Mouse (Mus musculus) midbrain, embryonic 16.5 days (tissue): ENCODE measurements around the gene Etfrf1. TPM values are rescaled to one million over a fixed set of nuclear protein-coding genes. Genes with fewer than 3 reads are reported as not detected.

ENCODE experiments used
- ATAC-seq: fragments of 200-750 bp; cut with Nextera tagmentation; 2 replicates; pipeline ENCODE4 v1.8.0; 2017; ENCODE audit warnings: moderate TSS enrichment
- H3K27ac ChIP-seq: fragments of 300-500 bp; sonication (generic); 2 replicates; pipeline ENCODE4 v1.5.1; 2014; ENCODE audit warnings: mild to moderate bottlenecking, low read length, mixed read lengths
- H3K27me3 ChIP-seq: fragments of 300-500 bp; sonication (generic); 2 replicates; pipeline ENCODE4 v1.6.1; 2014; ENCODE audit warnings: low read depth, low read length, mixed read lengths; ENCODE audit not compliant: control insufficient read depth, insufficient read depth
- H3K36me3 ChIP-seq: fragments of 300-500 bp; sonication (generic); 2 replicates; pipeline ENCODE4 v1.6.1; 2014; ENCODE audit warnings: mild to moderate bottlenecking, low read length, moderate library complexity, mixed read lengths; ENCODE audit not compliant: control insufficient read depth, insufficient read depth
- H3K4me1 ChIP-seq: fragments of 300-500 bp; sonication (generic); 2 replicates; pipeline ENCODE4 v1.6.1; 2014; ENCODE audit warnings: mild to moderate bottlenecking, low read length, mixed read lengths; ENCODE audit not compliant: control insufficient read depth, insufficient read depth
- H3K4me2 ChIP-seq: fragments of 300-500 bp; sonication (generic); 2 replicates; pipeline ENCODE4 v1.6.1; 2014; ENCODE audit warnings: mild to moderate bottlenecking, low read length, mixed read lengths
- H3K4me3 ChIP-seq: fragments of 300-500 bp; sonication (generic); 2 replicates; pipeline ENCODE4 v1.5.1; 2014; ENCODE audit warnings: low read depth, mild to moderate bottlenecking, low read length, moderate library complexity, mixed read lengths
- H3K9ac ChIP-seq: fragments of 300-500 bp; sonication (generic); 2 replicates; pipeline ENCODE4 v1.6.1; 2014; ENCODE audit warnings: low read depth, low read length, mixed read lengths
- H3K9me3 ChIP-seq: fragments of 300-500 bp; sonication (generic); replicated peaks from 2 replicates; pipeline ENCODE4 v1.6.1; 2014; ENCODE audit warnings: mild to moderate bottlenecking, low read length, mixed read lengths; ENCODE audit not compliant: control insufficient read depth, poor library complexity, severe bottlenecking
- WGBS: fragments of 180-500 bp; shearing (Covaris S2); extraction: QIAGEN DNeasy Blood & Tissue Kit; methylation state at CpG from one replicate; pipeline ENCODE4 v1.1.7; 2014; 5-methylcytosine and 5-hydroxymethylcytosine counted together
- polyA plus RNA-seq: library from polyadenylated mRNA; unstranded; fragments of >200 nt; fragmentation: Nextera tagmentation; extraction: Ambion mirVana; gene quantifications from 2 replicates; pipeline ENCODE4 v1.2.1, GENCODE M21; 2015

Etfrf1 gene
- polyA plus RNA-seq, 1 experiment from 2014 or later: 25.2 TPM

DNA sequence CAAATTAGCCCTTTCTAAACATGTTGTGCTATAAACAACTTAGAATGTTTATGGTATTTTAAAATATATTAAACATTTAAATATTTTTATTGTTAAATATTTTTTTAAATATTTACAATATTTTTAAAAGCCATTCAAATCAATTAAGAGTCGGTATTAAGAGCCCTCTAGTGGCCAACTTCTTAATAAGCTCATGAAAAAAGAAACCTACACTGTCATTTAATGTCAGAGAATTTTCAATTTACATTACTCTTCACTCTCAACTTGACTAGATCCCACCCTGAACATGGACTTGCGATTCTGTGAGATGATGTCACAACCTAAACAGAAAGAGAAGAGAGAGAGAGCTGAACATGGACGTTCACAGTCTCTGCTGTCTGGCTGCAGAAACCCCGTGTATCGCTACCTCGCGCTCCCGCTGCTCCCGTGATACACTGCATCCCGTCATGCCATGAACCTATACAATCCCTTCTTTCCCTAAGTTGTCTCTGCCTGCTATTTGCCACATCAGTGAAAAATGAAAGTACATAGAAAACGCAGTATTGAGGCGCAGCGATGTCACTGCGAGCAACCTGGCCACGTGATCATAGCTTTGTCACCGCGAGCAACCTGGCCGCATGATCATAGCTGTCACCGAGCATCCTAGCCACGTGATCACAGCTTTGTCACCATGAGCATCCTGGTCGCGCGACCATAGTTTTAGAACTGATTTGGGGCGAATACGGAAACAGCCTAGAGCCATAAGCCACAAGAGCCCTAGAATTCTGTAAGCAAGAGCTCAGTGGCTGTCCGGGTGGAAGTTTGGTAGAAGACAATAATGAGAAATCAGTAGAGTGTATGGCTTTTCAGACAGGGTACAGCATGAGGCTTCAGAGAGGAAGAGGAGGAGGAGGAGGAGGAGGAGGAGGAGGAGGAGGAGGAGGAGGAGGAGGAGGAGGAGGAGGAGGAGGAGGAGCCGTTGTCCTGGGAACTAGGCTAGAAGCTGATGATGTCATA lies 23.5 kb upstream of the Etfrf1 start:
- H3K27ac ChIP-seq: peak overlapping the region; percentile 73
- 61% methylated on average over 27 of the region's 27 CpGs for whole genome bisulfite sequencing
- H3K4me1 ChIP-seq: no peaks in the 10 kb centered on the region
- peak overlapping the region; percentile 24; the same call in 1 of the 2 replicates for H3K4me3 ChIP-seq
- H3K9me3 ChIP-seq: no peaks in the 10 kb centered on the region
- no peaks in the 10 kb centered on the region for H3K27me3 ChIP-seq
- peak overlapping the region; percentile 49 for H3K4me2 ChIP-seq
- no peaks in the 10 kb centered on the region for H3K36me3 ChIP-seq
- peak; percentile 71 for ATAC-seq
- H3K9ac ChIP-seq: peak overlapping the region; percentile 42; the same call in 1 of the 2 replicates

- no peak for ATAC-seq
- H3K9me3 ChIP-seq: no peaks in the 10 kb centered on the region
- 98% methylated on average over 3 of the region's 3 CpGs for WGBS
Observed at GRCm38 (mm10) chr6:145193038-145193437, 17.9 kb upstream of the Etfrf1 start.

GRCm38 (mm10) chr6:145193446-145193845 lies 17.5 kb upstream of the Etfrf1 start:
- Histone ChIP-seq H3K36me3 (no peaks in the 10 kb centered on the region), H3K27me3 (no peaks in the 10 kb centered on the region), H3K27ac (no peak overlapping the region), H3K4me3 (no peak overlapping the region), H3K4me2 (no peak overlapping the region), H3K4me1 (no peaks in the 10 kb centered on the region), H3K9ac (no peak overlapping the region), H3K9me3 (no peaks in the 10 kb centered on the region)
- ATAC-seq: no peak
- 84% methylated on average over 11 of the region's 11 CpGs for WGBS

More at GRCm38 (mm10) chr6:145193038-145193437, 17.9 kb upstream of the Etfrf1 start:
- H3K27ac ChIP-seq: no peak overlapping the region
- no peak overlapping the region for H3K4me3 ChIP-seq
- H3K4me2 ChIP-seq: no peak overlapping the region
- H3K9ac ChIP-seq: no peak overlapping the region
- H3K4me1 ChIP-seq: no peaks in the 10 kb centered on the region
- no peaks in the 10 kb centered on the region for H3K27me3 ChIP-seq
- no peaks in the 10 kb centered on the region for H3K36me3 ChIP-seq

GRCm38 (mm10) chr6:145197949-145198686 lies 12.8 kb upstream of the Etfrf1 start:
- Histone ChIP-seq H3K36me3 (no peaks in the 10 kb centered on the region), H3K4me2 (no peak overlapping the region), H3K9me3 (no peaks in the 10 kb centered on the region), H3K9ac (no peak overlapping the region), H3K4me1 (no peaks in the 10 kb centered on the region), H3K4me3 (no peak overlapping the region), H3K27me3 (no peaks in the 10 kb centered on the region), H3K27ac (no peak overlapping the region)
- ATAC-seq: no peak
- 98% methylated on average over 8 of the region's 8 CpGs for WGBS

DNA sequence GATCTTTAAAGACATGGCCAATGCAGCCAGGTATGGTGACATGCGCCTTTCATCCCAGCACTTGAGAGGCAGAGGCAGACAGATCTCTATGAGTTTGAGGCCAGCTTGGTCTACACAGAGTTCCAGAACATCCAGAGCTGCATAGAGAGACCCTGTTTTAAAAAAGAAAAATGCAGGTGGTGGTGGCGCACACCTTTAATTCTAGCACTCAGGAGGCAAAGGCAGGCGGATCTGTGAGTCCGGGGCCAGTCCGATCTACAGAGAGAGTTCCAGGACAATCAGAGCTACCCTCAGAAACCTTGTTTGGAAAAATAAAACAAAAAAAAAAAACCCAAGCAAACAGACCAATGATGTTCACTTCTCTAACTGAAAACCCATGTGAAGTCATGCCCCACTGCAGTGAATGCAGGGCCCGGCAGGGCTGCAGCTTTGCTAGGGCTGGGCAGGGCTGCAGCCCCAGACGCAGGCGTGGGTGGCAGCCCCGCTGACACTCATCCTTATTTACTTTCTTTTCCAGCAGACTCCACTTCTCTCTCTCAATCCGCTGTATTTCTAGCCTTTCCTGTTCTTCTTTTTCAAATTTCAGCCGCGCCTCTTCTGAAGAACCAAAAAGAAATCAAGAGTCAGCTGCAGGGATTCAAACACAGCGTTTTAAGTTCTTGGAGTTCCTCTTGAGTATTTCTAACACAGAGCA lies 8.4 kb upstream of the Etfrf1 start:
- 78% methylated on average over 13 of the region's 13 CpGs for WGBS
- no peak overlapping the region for H3K4me2 ChIP-seq
- H3K4me1 ChIP-seq: no peaks in the 10 kb centered on the region
- no peaks in the 10 kb centered on the region for H3K36me3 ChIP-seq
- no peak overlapping the region for H3K9ac ChIP-seq
- no peaks in the 10 kb centered on the region for H3K9me3 ChIP-seq
- H3K27ac ChIP-seq: no peak overlapping the region
- ATAC-seq: no peak
- H3K27me3 ChIP-seq: no peaks in the 10 kb centered on the region
- no peak overlapping the region for H3K4me3 ChIP-seq

- H3K27me3 ChIP-seq: no peaks in the 10 kb centered on the region
- no peak overlapping the region for H3K4me2 ChIP-seq
- no peaks in the 10 kb centered on the region for H3K4me1 ChIP-seq
- no peak overlapping the region for H3K9ac ChIP-seq
- no peak overlapping the region for H3K27ac ChIP-seq
- no peak overlapping the region for H3K4me3 ChIP-seq
- ATAC-seq: no peak
- H3K9me3 ChIP-seq: no peaks in the 10 kb centered on the region
- WGBS: 94% methylated on average over 6 of the region's 6 CpGs
- H3K36me3 ChIP-seq: no peaks in the 10 kb centered on the region
Observed at GRCm38 (mm10) chr6:145204440-145204839, 6.5 kb upstream of the Etfrf1 start.

- ATAC-seq: no peak
- WGBS: 68% methylated on average over 10 of the region's 10 CpGs
Observed at GRCm38 (mm10) chr6:145205142-145205541, 5.8 kb upstream of the Etfrf1 start.

GRCm38 (mm10) chr6:145210056-145210680 lies 766 bp upstream of the Etfrf1 start:
- H3K4me1 ChIP-seq: peaks cover 13% of the 10 kb centered on the region
- H3K36me3 ChIP-seq: no peaks in the 10 kb centered on the region
- ATAC-seq: peak; percentile 0; the same call in 1 of the 2 replicates
- H3K27ac ChIP-seq: 0 out of 2 replicates have a peak overlapping the region, but pooled peaks have one; percentile 28
- no peak overlapping the region for H3K9ac ChIP-seq
- WGBS: 31% methylated on average over 8 of the region's 8 CpGs
- H3K4me3 ChIP-seq: peak overlapping the region; percentile 78
- no peaks in the 10 kb centered on the region for H3K9me3 ChIP-seq
- H3K27me3 ChIP-seq: no peaks in the 10 kb centered on the region
- H3K4me2 ChIP-seq: peak overlapping the region; percentile 59

More at GRCm38 (mm10) chr6:145205142-145205541, 5.8 kb upstream of the Etfrf1 start:
- Histone ChIP-seq H3K36me3 (no peaks in the 10 kb centered on the region), H3K27me3 (no peaks in the 10 kb centered on the region), H3K4me2 (no peak overlapping the region), H3K9me3 (no peaks in the 10 kb centered on the region), H3K9ac (no peak overlapping the region), H3K4me3 (no peak overlapping the region), H3K4me1 (peaks cover 2% of the 10 kb centered on the region), H3K27ac (no peak overlapping the region)
